Mouse (Mus musculus): ENCODE results near the gene Rgs10.

Gene Rgs10

DNA sequence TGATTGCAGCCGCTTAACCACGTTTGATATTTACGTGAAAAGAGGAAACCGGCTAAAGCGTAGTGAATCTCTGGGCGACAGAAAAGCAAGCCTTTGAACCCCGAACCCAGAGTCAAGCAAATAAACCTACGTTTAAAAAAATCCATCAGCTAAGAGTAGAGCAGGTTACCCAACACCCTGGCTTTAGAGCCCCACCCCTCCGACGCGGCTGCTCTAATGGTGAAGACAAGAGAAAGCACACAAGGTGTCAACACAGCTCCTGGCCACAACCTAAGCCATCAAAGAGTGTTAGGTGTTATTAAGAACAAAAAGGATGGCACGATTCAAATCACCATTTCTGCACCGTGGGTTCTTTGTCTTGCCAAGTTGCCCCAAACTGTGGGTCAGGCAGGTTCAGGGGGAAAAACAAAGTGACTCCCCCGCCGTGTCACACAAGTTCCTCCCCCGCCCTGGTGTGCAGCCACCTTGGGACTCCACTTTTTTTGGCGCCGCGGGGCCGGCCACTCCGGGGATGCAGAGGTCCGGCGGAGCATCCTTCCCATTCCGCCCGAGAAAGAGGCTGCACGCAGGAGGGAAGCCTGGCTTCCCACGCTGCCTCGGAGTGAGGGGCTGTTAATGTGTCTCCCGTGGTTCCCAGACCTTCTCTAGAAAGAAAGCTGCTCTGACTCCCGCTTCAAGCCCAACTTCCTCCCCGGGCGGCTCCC is 1.2 kb downstream of the Rgs10 start:
- ChIA-PET POLR2A (interaction anchor here (0.5 to 1.4 kb wide), 8 partner anchors 9 to 1784 kb away, joined by 3 to 5 read pairs (median 4); partner anchors contain the start of genes Pycard (in 1 of the 4) and Tial1 (in 1 of the 4)), CTCF (interaction anchor here in 1 of 4 experiments (0.9 kb wide), 1 partner anchor 9 kb away, joined by 3 read pairs; no protein-coding TSS in a partner anchor)

DNA sequence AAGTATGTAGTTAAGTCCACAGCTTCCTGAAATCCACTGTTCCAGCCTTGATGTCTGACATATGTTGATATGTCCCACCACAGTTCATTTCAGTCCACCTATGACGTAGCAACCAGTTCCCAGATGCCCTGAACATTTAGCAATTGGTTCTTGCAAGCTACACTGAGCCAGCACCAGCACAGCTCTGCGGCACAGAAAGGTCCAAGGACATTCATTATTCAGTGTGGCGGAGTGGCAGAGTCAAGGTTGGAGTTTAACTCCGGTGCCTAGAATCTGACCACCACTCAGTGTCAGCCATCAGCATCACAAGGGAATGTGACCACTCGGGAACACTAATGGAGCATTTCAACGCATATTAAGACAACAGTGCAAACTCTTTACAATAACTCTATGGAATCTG is 1.9 kb downstream of the Rgs10 start:
- POLR2A ChIA-PET = interaction anchor here in 2 of 4 experiments (0.5 to 1.4 kb wide), 7 partner anchors 9 to 423 kb away, joined by 3 to 5 read pairs (median 3); partner anchors contain the start of genes Pycard (in 1 of the 2) and Tial1 (in 1 of the 2)

DNA sequence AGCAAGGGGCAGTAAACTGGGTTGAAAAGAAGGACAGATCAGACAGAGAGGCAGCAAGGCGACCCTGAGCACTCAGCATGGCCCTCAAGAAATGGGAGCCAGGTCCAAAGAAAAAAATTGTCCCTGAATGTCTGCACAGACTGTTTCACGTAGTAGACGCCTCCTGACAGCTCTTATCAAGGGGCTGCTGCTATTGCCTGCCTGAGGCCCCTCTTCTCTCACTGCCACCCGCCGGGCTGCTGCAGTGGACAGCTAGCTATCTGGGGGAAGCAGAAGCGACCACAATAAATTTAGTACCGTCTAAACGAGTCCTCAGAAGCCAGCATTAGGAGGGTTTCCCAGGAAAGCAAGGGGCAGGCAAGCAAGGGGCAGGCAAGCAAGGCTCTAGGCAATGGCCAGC is 4.1 kb downstream of the Rgs10 start:
- POLR2A ChIA-PET = interaction anchor here in 1 of 4 experiments (0.5 kb wide), 1 partner anchor 21 kb away, joined by 3 read pairs; no protein-coding TSS in a partner anchor
- CTCF ChIA-PET = interaction anchor here in 1 of 4 experiments (1.0 kb wide), 1 partner anchor 42 kb away, joined by 3 read pairs; no protein-coding TSS in a partner anchor

More for the DNA sequence above, 1.9 kb downstream of the Rgs10 start:
- CTCF ChIA-PET = interaction anchor here in 1 of 4 experiments (0.9 kb wide), 1 partner anchor 8 kb away, joined by 3 read pairs; no protein-coding TSS in a partner anchor

DNA sequence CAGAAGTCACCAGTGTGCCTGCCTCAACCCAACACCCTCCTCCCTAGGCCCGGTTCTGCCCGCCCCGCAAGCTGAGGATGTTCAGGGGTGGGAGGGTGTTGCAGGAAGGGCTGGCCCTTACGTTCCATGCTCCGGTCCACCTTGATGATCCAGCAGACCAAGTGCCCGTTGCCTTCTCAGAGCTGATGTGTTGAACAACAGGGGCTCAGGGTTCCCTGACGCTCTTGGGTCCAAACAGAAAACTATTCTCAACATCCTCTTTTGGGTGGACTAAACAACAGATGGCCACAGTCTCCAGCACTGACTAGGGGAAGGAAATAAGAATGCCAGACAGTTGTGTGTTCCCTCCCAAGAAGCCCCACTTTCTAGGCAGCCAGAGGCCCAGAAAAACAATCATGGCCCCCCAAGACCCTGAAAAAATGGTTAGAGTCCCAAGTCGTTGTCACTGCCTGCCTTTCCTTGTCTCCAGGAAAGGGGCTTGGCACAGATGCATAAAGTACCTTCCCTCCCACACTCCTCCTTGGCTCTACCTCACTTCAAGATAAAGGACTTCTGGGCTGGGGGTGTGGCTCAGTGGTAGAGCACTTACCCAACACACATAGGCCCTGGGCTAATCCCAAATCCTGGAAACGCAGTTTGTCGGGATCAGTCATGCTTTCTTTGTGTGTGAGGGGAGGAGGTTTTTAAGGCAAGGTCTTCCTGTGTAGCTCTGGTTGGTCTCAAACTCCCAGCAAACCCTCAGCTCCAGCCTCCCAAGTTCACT is 6.3 kb downstream of the Rgs10 start:
- CTCF ChIA-PET = interaction anchor here in 1 of 4 experiments (0.6 kb wide), 1 partner anchor 33 kb away, joined by 3 read pairs; no protein-coding TSS in a partner anchor
- POLR2A ChIA-PET = interaction anchor here in 1 of 4 experiments (0.7 to 1.3 kb wide), 2 partner anchors 9 kb away, joined by 3 to 5 read pairs; no protein-coding TSS in a partner anchor

DNA sequence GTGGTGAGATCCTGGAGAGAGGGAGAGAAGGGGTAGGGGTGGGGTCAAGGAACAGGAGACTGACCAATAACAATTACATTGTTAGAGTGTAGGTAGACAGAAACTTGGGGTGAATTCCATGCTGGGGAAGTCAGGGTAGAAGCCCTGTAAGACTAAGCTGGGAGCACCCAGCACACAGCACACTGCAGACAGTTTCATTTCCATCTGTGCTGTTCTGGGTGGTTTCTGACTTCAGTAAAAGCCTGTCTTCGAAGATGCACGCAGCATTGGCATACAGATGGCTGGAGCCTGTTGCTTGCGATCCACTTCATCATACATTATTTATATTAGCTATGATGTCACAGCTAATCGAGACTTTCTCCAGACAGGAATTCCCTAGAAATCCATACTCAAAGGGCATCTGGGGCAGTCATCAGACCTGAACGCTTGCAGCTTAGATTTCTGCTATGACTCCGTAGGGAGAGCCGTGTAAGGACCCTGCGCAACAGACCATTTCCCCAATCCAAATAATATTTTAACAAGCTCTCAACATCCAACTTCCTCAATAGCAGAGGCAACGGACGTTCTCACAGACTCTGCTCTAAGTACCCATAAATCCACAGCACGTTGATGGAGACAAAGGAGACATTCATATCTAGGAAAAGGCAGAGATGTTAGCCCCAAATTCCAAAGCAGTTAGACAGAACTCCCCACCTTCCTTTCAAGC is 7.7 kb downstream of the Rgs10 start:
- POLR2A ChIA-PET = interaction anchor here in 1 of 4 experiments (0.7 kb wide), 1 partner anchor 21 kb away, joined by 4 read pairs; no protein-coding TSS in a partner anchor
- CTCF ChIA-PET = no interaction called here

DNA sequence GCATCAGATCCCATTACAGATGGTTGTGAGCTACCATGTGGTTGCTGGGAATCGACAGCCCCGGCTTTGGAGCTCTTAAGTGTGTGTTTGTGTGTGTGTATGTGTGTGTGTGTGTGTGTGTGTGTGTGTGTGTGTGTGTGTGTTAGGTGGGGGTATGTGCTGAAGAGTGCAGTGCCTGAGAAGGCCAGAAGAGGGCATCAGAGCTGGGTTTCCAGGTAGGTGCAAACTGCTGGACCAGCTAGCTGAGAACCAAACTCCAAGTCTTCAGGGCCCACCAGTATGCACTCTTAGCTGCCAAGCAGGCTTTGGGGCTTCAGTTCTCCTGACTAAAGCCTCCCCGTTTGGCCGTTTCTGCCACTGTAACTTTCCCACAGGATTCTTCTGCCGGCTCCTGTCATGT is 10.3 kb downstream of the Rgs10 start:
- ChIA-PET POLR2A (interaction anchor here in 3 of 4 experiments (0.6 to 1.2 kb wide), 6 partner anchors 9 to 402 kb away, joined by 3 to 8 read pairs (median 4); partner anchors contain the start of gene Tial1 (in 1 of the 3)), CTCF (interaction anchor here (0.6 to 2.6 kb wide), 46 partner anchors 9 to 797 kb away, joined by 3 to 9 read pairs (median 4); partner anchors contain the start of genes BC017158 (in 1 of the 4) and Tial1 (in 1 of the 4))

DNA sequence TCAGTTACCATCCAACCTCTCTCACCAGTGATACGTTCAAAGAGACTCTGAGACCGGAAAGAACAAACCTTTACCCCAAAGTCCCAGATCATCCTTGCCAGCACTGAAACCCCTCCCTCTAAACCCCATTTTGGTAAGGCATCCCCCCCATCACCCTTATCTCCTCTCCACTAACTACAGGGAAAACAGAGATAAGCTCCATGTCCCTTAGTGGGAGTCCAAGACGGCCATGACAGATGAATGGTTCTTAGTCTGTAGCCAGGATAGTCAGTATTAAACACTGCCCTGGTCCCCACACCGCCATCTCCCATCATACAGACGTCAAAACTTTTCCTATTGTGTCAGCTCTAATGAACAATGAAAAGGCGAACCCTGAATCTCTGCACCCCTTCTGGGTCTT is 14.6 kb downstream of the Rgs10 start:
- CTCF ChIA-PET = no interaction called here

DNA sequence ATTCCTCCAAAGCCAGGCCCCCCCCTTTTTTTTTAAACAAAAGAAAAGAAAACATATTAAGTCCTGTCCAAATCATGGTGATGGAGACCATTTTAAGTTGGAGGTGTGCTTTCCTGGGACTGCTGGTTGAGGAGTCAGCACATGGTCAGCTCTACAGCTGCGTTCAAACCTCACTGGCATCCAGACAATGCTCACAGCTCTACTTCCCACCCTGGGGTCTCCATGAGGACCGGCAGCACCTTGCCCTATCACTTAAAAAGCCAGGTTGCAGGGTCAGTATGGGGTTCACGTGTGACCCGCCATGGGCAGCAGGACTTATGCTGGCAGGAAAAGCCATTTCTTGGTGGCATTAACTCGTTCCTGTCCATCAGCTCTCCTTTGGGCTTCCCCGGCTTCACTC is 15.0 kb downstream of the Rgs10 start:
- CTCF ChIA-PET = no interaction called here
- POLR2A ChIA-PET = interaction anchor here in 2 of 4 experiments (0.5 to 1.4 kb wide), 3 partner anchors 8 to 557 kb away, joined by 3 to 5 read pairs (median 3); no protein-coding TSS in a partner anchor

More for the DNA sequence above, 14.6 kb downstream of the Rgs10 start:
- POLR2A ChIA-PET = interaction anchor here in 2 of 4 experiments (0.6 to 1.4 kb wide), 2 partner anchors 8 to 557 kb away, joined by 3 to 5 read pairs; no protein-coding TSS in a partner anchor

DNA sequence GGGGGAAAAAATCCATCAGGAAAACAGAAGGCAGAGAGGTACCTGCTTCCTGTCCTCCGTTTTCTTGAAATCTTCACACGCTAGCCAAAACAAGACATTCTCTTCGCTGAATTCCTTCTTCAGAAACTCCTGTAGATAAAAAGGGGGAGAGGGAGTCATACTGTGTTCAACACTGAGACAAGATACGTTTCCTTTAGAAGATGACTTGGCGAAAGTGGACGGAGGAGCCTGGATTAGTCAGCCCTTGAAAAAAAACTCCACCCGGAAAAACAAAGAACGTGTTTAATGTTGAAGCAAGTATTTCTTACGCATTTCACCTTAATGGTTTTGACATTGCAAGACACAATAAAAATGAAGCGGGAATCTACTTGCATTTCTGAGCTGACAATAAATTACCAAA is 15.4 kb downstream of the Rgs10 start:
- ChIA-PET POLR2A (interaction anchor here in 1 of 4 experiments (0.5 to 1.4 kb wide), 2 partner anchors 9 to 60 kb away, joined by 3 to 5 read pairs; no protein-coding TSS in a partner anchor), CTCF (interaction anchor here in 2 of 4 experiments (0.6 to 0.9 kb wide), 2 partner anchors 31 to 305 kb away, joined by 3 to 5 read pairs; no protein-coding TSS in a partner anchor)

DNA sequence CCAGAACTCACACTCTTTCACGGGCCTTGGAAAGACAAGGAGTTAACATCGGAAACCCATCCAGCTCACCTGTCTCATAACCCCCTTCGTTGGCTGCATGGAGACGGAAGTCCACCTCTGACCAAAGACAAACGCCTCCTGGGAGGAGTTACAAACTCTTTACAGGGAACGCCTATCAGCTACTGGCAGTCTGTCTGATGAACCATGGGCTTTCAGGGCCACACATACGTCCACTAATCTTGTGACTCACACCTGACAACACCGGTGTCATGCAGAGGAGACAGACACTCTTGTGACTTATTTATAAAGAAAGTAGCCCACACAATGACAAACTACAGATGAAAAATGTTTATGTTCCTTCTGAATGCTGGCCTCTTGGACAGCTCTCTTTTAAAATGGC is 16.0 kb downstream of the Rgs10 start:
- ChIA-PET CTCF (interaction anchor here in 3 of 4 experiments (0.5 to 0.9 kb wide), 4 partner anchors 30 to 738 kb away, joined by 3 to 5 read pairs (median 4); no protein-coding TSS in a partner anchor), POLR2A (interaction anchor here in 1 of 4 experiments (1.4 kb wide), 1 partner anchor 9 kb away, joined by 5 read pairs; no protein-coding TSS in a partner anchor)

DNA sequence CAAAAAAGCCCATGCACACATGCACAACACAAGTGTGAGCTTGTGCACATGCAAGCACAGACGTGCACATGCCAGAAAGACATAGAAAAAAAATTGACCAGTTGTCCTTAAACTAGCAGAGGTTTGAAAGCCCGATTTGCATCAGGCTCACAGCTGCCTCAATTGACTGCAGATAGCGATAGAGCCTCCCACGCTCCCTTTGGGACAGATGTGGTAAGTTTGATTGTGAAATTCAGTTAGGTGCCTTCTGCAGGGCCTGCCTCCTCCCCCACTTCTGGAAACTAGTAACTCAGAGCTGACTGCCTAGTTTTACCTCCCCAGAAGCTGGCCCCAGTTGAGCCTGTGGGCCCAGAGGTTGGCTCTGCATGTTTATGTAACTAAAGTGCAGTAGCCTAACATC is 19.9 kb downstream of the Rgs10 start:
- ChIA-PET POLR2A (interaction anchor here in 1 of 4 experiments (1.3 kb wide), 1 partner anchor 63 kb away, joined by 3 read pairs; the partner anchor contains the start of gene Tial1), CTCF (interaction anchor here in 3 of 4 experiments (0.6 to 2.4 kb wide), 5 partner anchors 9 to 265 kb away, joined by 3 to 9 read pairs (median 3); no protein-coding TSS in a partner anchor)

DNA sequence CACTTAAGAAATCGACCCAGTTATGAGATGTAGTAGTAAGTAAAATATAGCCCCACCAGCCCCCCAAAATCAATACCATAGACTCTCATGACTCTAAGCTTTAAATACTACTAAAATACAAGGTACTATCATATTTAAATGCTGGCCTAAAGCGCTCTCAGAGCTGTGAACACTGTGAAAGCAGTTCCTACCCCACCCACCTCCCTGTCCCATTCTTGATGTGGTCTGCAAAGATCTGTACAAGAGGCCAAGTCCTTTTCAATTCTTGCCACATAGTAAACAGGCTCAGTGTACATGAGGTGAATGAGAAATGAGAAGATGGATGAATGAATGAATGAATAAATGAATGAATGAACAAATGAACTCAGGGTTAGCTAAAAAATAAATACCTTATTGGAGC is 21.5 kb downstream of the Rgs10 start:
- CTCF ChIA-PET = interaction anchor here in 3 of 4 experiments (1.0 to 1.7 kb wide), 4 partner anchors 11 to 25 kb away, joined by 4 to 7 read pairs (median 4); no protein-coding TSS in a partner anchor
- POLR2A ChIA-PET = interaction anchor here in 3 of 4 experiments (0.6 to 2.4 kb wide), 4 partner anchors 10 to 159 kb away, joined by 3 to 9 read pairs (median 4); partner anchors contain the start of genes 9130023H24Rik (in 1 of the 3) and Tial1 (in 1 of the 3)

DNA sequence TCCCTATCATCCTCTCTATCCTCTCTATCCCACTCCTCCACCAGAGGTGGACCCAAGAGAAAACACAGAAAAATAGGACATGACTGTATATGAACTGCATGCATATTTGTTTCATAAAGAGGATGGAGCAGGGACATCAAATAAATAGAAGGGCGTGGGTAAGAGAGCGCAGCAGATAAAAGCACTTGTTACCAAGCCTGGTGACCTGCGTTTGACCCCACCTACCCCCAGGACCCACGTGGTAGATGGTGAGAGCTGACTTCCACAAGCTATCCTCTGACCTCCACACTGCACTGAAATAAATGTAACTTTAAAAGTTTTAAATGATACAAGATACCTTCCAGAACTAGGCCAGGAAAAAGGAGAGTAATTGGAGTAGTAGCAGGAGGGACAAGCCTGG is 24.8 kb downstream of the Rgs10 start:
- CTCF ChIA-PET = interaction anchor here in 1 of 4 experiments (1.5 kb wide), 1 partner anchor 22 kb away, joined by 4 read pairs; no protein-coding TSS in a partner anchor

DNA sequence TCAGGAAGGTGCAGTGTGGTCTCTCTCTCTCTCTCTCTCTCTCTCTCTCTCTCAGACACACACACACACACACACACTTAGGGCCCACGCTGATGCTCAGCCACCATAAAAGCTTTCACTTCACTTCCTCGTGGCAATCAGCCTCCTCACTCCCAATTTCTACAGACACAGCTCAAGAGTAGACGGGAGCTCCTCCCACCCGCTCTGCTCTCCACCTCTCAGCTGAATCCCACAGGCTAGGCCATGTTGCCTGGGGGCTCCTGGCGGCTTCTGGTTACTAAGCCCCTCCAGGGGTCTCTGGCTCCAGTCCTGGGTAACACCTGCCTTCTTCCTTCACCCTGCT is 25.6 kb downstream of the Rgs10 start:
- ChIA-PET POLR2A (interaction anchor here in 3 of 4 experiments (0.6 to 1.6 kb wide), 13 partner anchors 10 to 380 kb away, joined by 3 to 8 read pairs (median 3); partner anchors contain the start of gene Tial1 (in 2 of the 3)), CTCF (interaction anchor here in 3 of 4 experiments (0.6 to 1.5 kb wide), 4 partner anchors 15 to 96 kb away, joined by 4 to 7 read pairs (median 5); no protein-coding TSS in a partner anchor)

More for the DNA sequence above, 24.8 kb downstream of the Rgs10 start:
- POLR2A ChIA-PET = interaction anchor here in 2 of 4 experiments (0.9 to 1.3 kb wide), 5 partner anchors 11 to 70 kb away, joined by 3 to 6 read pairs (median 3); partner anchors contain the start of gene Tial1 (in 2 of the 2)

DNA sequence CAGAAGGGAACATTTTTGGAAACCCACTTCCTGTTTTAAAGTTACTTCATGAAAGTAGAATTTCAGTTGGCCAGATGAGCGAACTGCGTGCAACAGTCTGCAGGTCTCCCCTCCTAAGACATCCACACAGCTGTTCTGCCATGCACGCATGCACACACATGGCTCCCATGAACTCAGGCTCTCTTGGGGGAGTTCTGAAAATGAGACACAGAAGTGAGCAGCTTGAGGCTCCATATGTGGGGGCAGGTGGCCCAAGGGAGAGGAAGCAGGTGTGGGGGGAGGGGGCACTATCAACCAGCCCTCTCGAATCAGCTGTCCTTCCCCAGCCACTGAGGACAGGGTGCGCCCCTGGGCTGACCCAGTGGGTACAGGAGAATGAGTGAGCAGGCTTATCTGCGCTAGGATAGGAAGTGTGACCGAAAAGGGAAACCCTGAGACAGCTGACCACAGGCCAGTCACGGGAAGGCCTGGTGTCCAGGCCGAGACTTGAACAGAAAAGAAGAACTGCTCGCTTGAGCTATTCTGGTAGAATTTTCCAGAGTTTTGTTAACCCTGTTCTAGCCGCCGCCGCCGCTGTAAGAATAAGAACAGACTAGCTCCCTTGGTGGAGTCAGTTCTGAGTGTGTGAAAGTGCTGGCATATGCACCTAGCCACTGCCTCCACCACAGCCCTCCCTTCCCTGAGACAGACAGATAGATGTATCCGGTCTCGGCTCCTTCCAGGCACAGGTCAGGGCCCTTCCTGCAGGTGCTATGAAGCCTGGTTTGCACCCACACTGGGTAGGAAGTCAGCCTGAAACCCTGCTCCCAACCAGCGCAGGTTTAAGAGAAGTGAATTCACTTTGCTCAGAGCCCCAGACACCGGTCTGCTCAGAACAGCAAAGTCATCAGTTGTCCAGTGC is 26.2 kb downstream of the Rgs10 start:
- ChIA-PET POLR2A (interaction anchor here in 3 of 4 experiments (0.6 to 1.6 kb wide), 14 partner anchors 10 to 380 kb away, joined by 3 to 8 read pairs (median 3); partner anchors contain the start of genes Tial1 (in 2 of the 3) and Bag3 (in 1 of the 3)), CTCF (interaction anchor here in 3 of 4 experiments (0.7 to 1.5 kb wide), 5 partner anchors 16 to 313 kb away, joined by 3 to 7 read pairs (median 4); no protein-coding TSS in a partner anchor)
